Mouse (Mus musculus) MN1 (cell line): ENCODE measurements around the gene Nr1h4.

Experiments
- DNase-seq: peaks from one replicate; pipeline ENCODE4 v3.0.0-alpha.2; 2016; ENCODE audit warnings: low spot score

Gene Nr1h4

DNA sequence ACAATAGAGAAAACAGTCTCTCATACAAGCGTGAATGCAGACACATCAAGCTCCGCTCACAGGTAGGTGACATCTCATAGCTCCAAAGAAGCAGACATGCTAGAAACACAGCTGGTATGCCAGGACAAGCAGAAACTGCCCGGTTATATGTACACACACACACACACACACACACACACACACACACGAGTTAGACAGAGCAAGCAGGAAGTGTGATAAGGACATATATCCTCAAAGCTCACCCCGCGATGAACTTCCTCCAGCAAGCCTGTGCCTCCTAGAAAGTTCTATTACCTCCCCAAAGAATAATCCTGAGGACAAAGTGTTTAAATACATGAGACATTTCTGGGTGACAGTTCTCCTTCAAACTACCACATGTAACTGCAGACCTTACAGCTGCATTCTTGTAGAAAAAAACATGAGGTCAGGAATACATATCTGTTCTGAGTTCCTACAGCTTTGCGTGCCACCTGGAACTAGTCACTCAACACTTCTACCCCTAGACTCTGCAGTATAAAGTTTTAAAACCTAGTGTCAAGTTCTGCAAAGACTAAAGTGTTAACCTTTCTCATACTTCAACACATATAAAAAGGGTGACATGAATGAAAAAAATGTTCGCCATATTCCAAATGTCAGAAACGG is 11.5 kb downstream of the Nr1h4 start:
- DNase-seq = no peak

DNA sequence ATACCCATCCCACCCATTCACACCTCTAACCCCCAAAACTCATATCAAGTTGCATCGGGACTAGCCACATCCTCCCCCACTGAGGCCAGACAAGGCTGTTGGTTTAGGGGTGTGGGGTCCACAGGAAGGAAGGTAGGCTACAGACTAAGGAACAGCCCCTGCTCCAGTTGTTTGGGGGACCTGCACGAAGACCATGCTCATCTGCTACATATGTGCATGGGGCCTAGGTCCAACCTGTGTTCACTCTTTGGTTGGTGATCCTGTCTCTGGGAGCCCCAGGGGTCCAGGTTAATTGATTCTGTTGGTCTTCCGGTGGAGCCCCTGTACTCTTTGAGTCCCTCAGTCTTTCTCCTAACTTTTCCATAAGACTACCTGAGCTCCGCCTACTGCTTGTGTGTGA is 13.0 kb downstream of the Nr1h4 start:
- no peak for DNase-seq

DNA sequence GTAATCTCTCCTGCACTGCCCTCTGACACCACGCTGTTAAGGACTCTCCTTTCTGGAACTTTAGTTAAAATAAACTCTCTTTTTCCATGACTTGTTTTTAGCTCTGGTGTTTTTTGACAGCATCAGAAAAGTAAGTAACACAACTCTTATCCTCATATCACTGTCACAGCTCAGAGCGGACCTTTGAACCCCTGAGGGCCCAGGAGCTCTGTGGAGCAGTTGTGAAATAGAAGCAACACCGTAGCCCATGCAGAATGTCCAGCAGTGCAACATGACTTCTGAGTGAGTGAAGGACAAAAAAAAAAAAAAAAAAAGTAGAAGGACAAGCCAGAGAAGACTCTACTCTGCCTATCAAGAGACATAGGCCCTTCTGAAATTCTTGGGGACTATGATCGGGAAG is 14.2 kb downstream of the Nr1h4 start:
- DNase-seq = no peak

DNA sequence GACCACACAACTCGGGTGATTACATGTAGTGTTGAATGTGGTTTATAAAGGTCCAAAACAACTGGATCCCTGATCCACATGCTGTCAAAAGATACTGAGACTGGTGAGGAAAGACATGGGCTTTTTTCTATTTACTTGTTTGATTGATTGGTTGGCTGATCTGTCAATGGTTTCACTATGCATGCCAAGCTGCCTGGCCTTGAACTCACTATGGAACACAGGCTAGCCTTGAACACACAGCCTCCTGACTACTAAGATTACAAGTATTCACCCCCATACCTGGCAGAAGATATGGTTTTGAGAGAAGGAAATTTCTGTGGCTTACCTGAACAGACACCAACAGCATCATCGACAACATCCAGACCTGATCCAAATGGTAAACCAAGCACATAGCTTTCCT is 15.0 kb downstream of the Nr1h4 start:
- DNase-seq = no peak

DNA sequence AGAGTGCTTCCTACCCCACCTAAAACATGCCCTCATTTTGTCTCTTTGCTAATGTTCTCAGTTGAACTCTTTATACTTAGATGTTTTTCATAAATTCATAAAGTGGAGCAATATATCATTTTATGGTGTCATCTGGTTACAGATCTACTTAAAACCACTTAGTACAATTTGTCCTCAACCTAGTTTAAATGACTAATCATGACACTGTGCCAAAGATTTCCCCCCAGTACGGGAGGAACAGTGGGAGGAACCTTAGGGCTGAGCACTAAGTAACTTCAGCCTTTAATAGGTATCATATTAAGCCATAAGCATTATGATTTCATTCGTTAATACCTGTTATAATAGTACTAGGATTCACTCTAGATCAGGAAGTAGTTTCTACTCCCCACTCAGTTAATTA is 17.6 kb downstream of the Nr1h4 start:
- DNase-seq = no peak

DNA sequence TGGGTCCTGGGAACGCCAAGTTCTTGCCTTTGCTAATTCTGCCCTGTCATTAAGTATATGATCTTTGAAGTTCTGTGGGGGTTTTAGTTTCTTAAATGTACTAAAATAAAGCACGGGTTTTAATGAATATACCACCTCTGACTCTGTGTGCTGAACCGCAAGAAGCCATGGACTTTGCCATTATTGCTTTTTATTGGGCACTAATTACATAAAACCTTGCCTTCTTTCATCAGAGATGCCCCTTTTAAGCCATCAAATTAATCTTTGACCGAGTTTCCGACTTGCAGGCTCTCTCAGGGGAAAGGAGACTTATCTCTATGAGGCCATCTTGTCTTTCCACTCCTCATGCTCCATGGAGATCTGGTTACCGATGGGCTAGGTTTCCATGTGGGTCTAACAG is 20.8 kb downstream of the Nr1h4 start:
- DNase-seq = no peak

GRCm38 (mm10) chr10:89510547-89510946 is 22.8 kb downstream of the Nr1h4 start:
- no peak for DNase-seq

- no peak for DNase-seq
Measured at GRCm38 (mm10) chr10:89508567-89508966, 24.8 kb downstream of the Nr1h4 start.

DNA sequence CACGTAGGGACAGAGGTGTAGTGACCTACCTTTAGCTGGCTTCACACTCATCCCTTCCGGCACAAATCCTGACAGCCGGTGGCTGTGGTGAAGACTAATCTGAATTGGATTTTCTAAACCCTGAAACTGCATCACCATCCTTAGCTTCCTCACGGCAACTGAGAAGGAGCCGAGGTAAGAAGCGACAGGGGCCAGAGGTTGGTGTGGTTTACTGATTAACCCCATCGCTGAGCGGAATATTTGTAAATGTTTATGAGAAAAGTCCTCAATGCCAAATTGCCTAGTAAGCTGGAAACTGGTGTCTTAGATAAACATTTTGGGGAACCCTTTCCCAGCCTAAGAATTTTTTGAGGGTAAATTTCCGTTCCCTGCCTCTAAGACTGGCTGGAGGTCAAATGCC is 26.9 kb downstream of the Nr1h4 start:
- no peak for DNase-seq

DNA sequence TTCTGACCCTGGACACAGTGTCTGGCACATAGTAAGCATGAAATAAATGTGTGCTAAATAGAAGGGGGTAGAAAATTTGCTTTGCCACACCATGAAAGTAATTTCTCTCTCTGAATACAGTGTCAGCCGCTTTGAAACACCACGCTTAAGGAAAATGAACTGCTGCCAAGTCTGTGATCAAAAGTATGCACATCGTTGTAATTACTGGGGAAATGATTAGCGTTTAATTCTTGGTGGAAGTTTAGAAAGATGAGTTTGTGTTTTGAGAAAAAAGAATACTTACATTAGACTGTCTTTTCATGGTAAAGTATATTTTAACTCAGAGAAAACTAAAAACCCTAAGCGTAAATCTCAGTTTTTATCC is 27.8 kb downstream of the Nr1h4 start:
- DNase-seq = no peak

- no peak for DNase-seq
Measured at GRCm38 (mm10) chr10:89504952-89505591, 28.3 kb downstream of the Nr1h4 start.

- DNase-seq = no peak
Measured at GRCm38 (mm10) chr10:89502986-89503560, 30.3 kb downstream of the Nr1h4 start.

DNA sequence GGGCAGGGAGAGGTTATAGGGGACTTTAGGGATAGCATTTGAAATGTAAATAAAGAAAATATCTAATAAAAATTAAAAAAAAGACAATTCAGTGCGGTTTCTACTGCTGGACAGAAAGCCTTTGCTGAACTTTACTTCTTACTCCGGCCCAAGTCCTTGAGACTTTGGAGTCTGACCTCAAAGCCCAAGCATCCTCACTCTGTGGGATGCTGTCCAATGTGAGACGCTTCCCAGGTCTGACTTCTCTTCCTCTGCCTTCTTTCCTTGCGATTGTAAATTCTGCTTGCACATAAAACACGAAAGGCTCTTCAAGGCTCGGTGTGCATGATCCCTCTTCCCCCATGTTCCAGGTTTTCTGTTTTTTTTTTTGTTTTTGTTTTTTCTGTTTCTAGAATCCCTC is 31.5 kb downstream of the Nr1h4 start:
- DNase-seq = no peak

DNA sequence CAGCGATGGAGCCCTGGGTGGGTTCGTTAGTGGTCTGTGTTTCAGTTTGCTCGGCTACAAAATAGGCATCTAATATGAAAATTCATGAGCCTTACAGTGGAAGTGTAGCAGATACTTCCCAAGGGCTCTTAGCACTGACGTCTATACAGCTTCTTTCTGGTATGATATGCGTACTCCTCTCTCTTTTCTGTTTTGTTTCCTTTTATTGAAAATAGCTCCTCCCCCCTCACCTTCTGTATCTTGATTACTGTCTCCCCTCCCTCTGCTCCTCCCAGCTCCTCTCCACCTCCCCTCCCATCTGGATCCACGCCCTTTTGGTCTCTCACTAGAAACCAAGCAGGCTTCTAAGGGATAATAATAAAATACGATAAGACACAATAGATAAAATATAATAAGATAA is 37.8 kb downstream of the Nr1h4 start:
- no peak for DNase-seq

- no peak for DNase-seq
Measured at GRCm38 (mm10) chr10:89491321-89491720, 42.1 kb downstream of the Nr1h4 start.

DNA sequence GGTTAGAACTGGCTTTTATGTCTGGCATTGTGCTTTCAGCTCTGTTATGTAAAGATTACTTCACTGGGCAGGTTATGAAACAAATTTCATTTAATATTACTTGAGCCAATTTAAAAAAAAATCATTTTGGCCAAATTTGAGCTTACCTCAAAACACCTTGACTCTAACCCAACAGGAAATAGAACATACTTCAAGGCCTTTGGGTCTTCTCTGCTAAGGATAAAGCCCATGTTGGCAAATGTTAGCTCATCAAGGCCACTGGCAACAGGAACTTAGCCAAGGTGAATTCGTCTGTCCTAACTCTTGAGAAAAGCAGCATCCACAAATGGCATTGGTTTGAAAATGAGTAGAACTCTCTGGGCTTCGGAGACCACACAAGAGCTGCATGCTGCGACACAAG is 43.1 kb downstream of the Nr1h4 start:
- no peak for DNase-seq

DNA sequence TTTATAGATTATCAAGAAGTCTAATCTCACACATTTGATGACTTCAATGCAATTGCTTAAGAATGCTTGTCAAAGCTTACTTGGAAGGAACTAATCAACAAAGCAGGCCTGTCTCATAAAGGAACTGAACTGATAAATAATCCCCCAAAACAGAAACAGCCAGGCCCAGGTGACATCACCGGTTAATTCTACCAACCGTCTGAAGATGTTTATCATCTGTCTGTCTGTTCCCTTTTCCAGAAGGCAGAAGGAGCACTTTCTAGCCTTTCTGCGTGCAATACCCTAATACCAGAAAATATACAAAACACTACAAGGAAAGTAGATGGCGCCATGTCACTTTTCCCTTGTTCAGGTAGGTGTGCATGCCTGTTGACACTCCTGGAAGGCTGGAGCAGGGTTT is 43.9 kb downstream of the Nr1h4 start:
- DNase-seq = no peak

GRCm38 (mm10) chr10:89486995-89487742 is 46.2 kb downstream of the Nr1h4 start:
- DNase-seq = no peak

DNA sequence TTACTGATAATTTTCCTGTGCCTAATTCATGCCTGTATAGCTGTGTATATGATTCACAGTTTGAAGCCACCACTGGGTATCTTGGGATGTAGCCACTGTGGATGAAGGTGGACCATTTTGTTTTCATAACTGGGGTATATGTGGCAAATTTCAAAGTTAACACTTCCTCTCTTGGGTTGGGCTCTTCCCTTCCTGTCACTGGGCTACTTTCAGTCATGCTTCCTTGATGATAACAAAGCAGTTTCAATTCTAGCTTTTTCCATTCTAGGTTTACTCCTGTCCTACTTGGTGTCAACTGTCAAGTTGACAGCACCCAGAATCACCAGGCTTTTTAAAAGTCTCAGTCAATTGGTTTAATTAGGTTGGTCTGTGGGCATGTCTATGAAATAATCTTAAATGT is 48.5 kb downstream of the Nr1h4 start:
- no peak for DNase-seq

GRCm38 (mm10) chr10:89483812-89484602 is 49.4 kb downstream of the Nr1h4 start:
- DNase-seq = no peak

DNA sequence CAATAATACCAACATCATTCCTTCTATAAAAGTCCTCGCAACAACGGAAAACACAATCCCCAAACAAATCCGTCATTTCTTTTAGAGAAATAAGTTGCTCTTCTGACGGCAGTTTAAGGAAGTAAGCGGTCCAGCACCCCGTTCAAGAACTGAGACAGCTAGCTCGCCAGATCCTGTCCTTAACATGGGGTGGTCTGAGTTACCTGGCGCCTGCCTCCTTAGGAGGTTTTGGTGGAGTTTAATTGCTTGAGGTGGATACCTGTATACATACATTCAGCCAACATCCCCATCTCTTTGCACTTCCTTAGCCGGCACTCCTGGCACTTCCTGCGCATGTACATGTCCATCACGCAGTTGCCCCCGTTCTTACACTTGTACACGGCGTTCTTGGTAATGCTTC is 50.3 kb downstream of the Nr1h4 start:
- DNase-seq = no peak

GRCm38 (mm10) chr10:89482142-89482681 is 51.2 kb downstream of the Nr1h4 start:
- DNase-seq = no peak
